Mouse (Mus musculus) frontal cortex, postnatal 10 days (tissue): ENCODE results near the gene Slc10a6.

Source experiments
- DNase-seq, 2 experiments: peaks; one replicate each; pipeline ENCODE4 v3.0.0; 2022; ENCODE audit warnings: low spot score in 2 of 2, mixed read lengths in 1 of 2

Gene Slc10a6

DNA sequence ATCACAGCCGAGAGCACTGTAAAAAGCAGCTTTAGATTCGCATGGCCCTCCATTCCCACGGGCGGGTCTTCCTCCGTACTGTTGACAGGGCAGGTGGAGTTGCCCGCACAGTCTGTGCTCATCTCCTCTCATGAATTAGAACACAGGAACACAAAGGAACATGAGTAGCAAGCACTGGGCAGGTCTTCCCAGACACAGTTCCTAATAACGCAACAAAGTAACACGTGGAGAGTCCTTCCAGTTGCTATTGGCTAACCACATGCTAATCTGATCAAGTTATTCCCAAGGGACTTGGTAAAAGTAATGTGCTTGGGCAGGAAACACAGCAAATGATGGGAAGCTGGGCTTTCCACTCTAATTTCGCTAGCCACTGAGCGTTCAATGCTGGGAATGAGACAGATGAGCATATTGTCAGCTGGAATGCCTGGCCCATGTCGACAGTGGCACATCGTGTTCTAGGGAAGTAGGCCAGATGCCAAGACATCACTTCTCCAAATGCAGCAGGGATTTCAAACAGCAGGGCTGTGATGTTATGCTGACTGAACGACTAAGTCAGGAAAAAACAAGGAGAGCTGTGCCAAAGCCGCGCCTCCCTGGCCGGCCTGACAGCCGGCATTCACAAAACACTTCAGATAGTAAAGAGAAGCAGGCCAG lies at the start of gene Slc10a6:
TSS of gene Slc10a6 (minus strand) at position 293 of the 654 bp plus-strand sequence.
- DNase-seq = peak; percentile 44 to 53

DNA sequence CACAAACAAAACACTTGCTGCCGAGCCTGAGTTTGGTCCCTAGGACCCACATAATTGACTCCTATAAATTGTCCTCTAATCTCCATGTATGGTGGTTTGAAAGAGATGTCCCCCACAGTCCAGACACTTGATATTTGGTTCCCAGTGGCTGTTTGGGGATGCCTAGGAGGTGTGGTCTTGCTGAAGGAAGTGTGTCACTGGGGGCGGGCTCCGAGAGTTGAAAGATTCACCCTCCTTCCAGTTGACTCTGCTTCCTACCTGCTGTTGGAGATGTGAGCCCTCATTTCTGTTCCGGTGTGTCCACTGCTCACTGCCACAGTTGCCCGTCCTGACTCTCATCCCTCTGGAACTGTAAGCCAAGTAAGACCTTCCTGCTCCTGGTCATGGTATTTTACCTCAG lies 49.8 kb upstream of the Slc10a6 start:
- DNase-seq = no peak

DNA sequence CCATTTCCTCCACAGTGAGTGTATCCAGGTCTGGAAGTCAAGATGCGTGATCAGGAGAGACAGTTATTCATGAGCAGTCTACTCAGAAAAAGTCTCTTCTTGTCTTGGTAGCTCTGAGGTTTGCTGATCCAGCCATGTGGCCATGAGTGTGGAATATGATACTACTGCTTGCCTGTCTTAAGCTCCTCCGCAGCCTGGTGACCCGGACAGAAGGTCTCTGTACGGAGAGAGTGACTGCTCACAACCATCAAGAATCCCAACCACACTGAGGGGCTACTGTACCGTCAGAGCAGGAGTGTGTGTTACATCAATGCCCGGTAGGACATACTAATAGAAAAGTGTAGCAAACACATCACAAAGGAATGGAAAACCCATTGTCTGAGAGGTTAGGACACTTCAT lies 48.7 kb upstream of the Slc10a6 start:
- no peak for DNase-seq

DNA sequence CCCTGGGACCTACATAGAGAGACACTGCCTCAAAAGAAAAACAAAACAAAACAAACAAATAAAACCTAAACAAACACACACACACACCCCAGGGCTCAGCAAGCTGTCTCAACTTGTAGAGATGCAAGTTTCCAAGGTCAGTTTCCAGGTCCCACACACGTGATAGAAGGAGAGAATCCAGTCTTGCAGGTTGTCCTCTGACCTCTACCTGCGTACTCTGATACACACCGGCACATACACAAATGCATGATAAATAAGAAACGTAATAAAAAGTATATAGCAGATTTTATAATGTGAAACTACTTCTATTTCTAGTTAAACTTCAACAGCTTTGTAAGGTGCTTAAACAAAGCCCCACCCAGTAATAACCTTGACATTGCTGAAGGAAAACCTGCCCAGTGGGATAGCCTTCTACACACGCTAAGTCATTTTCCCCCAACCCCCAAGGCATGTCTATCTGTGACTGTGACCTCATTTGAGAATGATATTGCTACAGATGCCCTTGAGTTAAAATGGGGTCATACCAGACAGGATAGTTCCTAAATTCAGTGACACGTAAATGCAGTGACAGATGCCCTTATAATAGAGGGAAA lies 47.2 kb upstream of the Slc10a6 start:
- DNase-seq = no peak

DNA sequence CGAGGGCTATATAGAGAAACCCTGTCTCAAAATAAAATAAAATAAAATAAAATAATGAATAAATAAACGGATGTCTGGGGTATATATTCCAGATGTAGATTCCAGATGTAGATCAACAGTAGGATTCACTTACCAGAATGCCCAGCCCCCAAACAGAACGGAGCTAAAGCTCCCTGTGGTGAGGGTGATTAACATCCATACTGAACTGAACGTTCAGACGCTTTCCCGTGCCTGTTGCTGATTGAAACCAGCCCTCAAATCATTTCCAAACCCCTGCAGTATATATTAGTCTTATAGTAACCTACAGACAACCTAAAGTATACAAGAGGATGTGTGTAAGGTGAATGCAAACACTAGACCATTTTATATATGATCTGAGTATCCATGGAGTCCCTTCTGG lies 45.3 kb upstream of the Slc10a6 start:
- DNase-seq = no peak

DNA sequence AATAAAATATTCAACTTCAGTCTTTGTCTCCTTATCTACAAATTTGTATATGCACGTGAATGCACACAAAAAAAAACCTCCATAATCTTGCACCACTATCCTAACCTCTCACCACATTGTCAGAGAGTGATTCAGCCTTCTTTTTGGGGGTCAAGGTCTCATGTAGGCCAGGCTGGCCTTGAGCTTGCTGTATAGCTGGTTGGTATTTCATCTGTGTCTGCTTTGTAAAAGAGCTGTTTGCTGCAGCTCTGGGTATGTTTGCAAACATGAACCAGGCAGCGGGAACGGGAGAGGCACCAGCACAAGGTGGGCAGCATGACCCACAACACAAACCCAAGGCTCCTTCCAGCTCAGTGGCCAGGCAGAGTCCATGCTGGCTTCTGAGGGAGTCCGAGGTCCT lies 44.4 kb upstream of the Slc10a6 start:
- DNase-seq = no peak

DNA sequence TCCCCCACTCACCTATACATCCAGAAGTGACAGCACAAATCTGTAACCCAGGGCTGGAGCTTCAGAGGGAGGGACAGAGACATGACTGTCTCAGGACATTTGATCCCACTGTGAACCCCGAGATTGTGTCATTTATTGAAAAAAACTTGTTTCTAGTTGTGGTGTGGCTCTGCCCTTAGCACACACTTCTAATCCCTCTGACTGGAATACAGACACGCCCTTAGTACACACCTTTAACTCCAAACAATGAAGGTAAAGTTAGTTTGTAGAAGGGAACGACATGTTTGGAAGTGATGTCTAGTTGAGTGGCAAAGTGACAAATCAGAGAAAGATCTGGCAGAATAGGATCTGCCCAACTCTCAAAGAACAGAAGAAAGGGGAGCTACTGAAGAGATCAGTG lies 42.7 kb upstream of the Slc10a6 start:
- DNase-seq = no peak

DNA sequence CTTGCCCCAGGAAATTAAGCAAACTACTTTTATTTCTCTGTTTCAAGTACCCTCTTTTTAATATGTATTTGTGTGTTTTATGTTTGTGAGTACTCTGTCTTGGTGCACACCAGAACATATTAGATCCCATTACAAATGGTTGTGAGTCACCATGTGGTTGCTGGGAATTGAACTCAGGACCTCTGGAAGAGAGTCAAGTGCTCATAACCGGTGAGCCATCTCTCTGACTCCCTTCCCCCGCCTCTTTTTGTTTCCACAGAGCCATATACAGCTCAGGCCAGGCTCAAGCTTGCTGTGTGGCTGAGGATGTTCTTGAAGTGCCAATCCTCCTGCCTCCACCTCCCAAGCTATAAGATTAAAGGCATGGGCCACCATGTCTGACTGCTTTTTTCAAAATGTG lies 36.7 kb upstream of the Slc10a6 start:
- DNase-seq = no peak

DNA sequence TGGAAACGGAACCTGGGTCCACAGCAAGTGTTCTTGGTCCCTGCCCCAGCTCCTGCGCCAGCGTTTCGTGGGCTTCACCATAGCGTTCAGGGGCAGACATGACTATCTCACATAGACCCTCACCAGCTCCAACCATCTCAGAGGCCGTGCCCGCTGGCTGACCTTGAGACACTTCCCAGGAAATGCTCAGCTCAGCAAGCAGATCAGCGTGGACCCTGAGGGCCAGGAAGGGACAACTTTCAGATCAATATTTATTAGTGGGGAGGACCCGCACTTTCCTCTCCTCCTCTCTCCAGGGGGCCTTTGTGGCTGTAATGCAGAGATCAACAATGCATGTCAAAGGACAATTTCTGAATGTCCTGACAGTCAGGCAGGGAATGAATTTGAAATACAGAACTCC lies 35.7 kb upstream of the Slc10a6 start:
- DNase-seq = no peak

DNA sequence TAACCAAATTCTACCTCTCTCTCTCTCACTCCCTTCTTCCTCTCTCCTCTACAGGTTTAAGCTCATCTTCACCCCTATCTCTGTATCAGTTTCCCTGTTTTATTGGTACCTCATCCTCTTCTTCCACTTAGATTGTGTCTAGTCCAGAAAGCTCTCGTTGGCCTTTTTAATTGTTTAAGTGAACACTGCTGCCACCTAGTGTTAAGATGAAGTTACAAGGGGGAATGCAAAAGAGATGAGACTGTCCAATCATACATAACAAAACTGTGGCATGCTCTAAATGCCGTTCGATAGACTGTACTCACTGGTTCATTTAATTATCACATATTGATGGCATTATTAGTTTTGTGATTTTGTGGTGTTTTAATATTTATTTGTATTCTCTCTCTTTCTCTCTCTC lies 30.4 kb upstream of the Slc10a6 start:
- no peak for DNase-seq

DNA sequence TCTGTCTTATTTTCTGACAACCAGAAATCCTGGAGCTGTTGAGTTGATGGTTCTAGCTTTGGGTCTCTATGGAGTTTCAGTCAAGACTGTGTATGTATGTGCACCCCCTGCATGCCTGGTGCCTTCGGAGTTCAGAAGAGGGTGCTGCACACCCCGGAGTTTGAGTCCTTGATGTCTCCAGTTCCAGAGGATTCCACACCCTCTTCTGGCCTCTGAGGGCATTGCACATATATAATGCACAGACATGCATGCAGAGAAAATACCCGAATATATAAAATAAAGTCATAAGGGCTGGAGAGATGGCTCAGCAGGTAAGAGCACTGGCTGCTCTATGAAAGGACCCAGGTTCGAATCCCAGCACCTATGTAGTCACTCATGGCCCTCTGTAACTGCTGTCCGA lies 29.7 kb upstream of the Slc10a6 start:
- no peak for DNase-seq

DNA sequence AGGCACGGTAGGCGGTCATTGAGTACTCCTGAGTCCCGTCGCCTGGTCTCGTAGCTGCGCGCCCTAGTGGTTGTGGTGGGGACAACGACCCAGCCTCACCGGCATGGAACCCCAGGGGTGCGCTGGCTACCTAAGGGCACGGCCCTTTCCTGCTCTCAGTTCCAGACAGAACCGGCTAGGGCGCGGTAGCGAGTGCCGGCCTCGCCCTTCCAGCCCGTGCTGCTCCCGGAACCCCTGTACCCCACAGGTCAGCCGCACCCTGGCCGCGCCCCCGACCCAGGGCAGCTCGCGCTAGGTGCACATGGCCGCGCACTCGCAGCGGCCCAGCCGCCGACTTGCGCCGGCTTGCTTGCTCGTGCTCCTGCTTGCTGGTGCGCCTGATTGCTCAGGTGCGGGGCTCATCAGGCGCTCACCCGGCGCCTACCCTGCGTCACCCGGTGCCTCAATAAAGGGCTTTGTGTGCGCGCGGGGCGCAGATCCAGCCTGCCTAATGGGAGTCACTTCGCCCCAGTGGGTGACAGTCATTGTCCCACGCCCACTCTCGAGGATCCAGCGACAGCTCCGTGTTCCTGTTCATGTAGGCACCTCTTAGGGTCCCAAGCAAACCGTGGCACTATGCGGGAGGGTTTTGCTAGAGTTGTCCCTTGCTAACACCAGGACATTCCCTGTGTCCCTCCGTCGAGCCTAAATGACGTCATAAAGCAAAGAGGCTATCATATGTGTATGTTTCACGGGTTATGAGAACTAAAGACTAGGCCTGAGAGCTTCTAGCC lies 26.3 kb upstream of the Slc10a6 start, which contains the start of gene 1700016H13Rik:
TSS of gene 1700016H13Rik (minus strand) at position 665 of the 773 bp plus-strand sequence.
- DNase-seq = peak in 1 of 2 experiments; percentile 44

DNA sequence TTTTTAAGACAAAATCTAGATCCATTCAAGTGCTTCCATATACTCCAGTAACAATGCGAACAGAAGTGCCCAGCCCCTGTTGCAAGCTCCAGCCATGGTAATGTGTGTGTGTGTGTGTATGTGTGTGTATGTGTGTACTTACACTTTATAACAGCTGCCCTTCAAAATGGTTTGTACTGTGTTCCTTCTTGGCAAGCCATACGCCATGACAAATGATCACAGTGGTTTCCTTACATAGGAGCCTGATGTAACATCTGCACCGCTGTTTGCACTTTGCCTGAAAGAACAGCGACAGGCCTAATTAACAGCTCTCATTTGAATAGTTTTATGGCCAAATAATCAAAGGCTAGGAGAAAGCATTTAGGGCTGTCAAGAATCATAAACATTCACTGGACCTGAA lies 25.6 kb upstream of the Slc10a6 start:
- no peak for DNase-seq

DNA sequence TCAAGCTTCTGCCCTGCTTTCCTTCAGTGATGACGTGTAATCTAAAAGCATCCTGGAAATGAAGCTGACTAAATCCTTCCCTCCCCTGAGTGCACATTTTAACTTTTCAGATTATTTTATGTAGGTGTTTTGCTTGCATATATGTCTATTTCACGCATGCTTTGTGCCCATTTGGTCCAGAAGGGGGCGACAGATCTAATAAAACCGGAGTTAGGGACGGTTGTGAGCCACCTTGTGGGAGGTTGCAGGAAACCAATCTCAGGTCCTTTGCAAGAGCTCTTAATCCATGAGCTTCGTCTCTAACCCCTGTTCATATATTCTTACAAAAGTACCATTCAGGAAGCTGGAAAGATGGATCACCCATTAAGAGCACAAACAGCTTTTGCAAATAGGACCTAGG lies 25.0 kb upstream of the Slc10a6 start:
- peak in 1 of 2 experiments; percentile 11 for DNase-seq

DNA sequence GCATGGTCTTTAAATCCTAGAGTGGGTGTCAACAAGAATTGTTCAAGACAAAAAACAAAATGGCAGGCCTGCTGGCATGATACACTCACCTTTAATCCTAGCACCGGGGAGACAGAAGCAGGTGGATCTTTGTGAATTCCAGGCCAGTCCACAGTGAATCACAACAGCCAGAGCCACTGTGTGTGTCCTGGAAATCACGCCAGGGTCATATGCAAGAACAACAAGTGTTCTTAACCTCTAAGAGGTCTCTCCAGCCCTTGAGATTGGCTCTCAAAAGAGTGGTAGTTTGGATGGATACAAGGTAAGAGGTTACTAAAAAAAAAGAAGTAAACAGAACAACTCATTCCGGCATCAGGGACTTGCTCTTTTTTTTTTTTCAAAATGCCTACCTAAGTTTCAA lies 18.1 kb upstream of the Slc10a6 start:
- DNase-seq = no peak

DNA sequence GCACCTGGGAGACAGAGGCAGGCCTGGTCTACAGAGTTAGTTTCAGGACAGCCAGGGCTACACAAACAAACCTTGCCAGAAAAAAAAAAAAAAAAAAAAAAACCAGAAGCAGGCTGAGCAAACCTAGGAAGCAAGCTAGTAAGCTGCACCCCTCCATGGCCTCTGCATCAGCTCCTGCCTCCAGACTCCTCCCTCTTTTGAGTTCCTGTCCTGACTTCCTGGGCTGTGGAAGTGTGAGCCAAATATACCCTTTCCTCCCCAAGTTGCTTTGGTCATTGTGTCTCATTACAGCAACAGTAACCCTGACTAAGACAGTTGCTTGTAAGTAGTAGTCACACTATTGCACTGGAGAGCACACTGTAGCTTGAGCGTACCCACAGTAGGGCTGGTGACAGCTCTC lies 15.0 kb upstream of the Slc10a6 start:
- no peak for DNase-seq

DNA sequence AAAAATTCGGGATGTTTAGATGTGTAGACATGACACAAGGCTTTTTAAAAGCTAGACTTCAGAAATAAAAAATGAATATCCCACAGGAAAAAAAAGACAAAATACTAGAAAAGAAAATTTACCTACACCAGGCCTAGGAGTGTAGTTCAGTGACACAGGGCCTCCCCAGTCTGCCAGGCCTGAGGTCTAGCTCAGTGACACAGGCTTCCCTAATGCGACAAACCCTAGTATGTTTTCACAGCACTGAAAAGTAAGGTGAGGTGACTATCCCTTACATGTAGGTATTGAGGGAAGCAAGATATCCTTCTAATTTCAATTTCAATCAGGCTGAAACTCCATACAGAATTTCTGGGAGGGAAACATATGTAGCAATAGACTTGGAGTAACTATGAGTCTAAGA lies 8.0 kb upstream of the Slc10a6 start:
- DNase-seq = no peak

DNA sequence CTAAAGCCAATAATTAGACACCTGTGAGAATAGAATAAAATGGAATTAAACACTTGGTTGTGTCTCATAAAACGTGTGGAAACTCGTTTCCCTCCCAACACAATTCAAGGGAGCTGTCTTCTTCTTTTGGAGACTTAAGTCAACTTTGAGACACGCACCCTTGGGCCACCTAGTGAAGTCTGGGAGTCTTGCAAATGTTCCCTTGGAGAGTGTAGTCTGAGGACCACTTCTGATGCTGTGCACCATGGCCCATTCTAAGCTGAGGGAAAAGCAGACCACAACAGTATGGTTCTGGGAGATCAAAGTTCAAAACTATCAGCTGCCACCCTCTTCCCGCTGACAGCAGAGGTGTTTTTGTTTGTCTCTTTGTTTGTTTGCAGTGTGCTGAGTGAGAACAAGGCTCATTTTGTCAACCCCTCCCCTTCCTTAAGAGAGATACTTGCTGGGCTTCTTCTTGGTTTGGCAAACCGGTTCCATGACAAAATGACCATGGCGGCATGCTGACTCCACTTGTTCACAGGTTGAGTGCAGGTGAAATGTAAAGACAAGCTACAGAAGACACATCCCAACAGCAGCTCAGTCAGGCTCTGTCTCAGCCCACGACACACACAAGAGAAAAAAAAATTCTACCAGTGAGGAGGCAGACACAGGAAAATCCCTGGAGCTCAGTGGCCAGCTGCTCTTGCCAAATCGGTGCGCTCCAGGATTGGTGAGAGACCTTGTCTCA lies 814 bp upstream of the Slc10a6 start:
- DNase-seq = no peak

DNA sequence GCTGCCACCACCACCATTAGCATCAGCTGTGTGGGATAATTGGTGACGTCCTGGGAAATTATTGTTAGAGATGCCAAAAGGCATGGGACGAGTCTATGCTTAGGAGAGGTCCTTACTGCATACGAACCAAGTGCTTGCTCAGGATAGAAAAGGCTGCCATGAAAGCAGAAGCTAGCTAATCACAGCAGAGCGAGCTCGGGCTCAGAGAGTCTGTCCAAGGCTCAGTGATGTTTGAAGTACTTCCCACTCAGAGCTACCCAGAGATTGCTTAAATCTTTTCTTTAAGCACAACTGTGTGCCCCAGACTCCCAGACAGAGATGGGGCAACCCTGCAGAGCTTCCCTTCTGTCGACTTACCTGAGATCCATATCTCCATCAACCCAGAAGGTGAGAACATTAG lies 704 bp downstream of the Slc10a6 start:
- DNase-seq = no peak

DNA sequence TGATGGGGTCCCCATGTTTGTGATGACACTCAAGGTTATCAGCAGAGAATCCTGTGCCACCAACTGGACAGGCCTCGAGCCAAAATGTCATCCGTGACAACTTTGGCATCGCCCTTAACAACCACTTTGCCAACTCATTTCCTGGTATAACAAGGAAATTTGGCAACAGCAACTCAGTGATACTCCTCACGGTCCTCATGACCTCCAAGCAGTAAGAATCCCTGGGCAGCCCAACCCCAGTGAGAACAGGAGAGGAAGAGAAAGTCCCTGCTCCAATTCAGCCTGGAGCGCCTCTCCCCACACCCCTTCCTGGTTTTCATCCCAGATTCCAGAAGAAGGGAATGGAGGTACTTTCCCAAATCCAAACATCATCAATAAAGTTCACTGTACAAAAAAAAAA lies 4.4 kb downstream of the Slc10a6 start:
- no peak for DNase-seq

DNA sequence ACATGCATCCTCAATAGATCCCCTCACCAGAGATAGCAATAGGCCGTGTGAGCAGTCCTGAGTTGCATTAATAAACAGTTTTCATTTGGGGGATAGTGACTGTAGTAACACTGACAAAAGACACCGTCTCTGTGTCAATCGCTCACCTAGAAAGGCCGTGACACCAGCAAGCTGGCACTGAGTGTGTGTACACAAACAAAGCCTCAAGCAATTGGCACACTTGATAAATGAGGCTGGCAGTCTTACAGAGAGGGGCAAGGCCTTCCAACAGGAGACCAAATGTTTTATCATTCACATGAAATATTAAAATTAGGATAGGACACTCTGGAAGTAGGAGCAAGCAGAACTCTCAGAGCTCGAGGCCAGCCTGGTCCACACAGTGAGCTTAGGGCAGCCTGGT lies 6.9 kb downstream of the Slc10a6 start:
- DNase-seq = no peak

DNA sequence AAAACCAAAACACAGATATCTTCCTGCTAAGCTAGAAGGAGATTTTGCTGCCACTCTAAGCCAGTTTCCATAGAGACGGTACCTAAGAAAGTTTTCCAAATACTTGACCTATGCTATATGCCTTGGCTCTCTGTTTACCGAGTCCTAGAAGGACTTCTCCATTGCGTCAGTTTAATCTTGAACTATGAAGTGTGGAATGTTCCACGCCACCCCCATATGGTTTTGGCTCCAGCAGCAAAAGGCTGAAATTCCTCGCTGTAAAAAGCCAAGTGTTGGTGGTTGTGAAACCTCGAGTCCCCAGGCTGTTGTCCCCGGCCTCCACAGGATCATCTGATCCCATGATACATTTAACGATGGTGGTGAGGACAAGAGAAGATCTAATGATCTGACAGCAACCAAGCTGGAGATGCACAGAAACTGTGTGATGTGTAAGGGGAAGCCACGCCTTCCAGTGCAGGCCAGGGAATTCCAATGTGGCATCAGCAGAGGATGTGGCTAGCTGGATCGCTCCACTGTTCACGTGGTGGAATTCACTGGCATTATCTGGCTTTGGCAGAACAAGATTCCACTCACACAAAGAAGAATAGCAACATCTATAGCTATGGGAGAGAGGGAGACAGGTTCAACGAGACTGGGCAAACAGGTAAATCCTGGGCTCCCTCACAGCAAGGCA lies 8.8 kb downstream of the Slc10a6 start:
- DNase-seq = no peak
